ENCODE assay signal across 7 mouse cellular contexts in genomic region chr12:71048117-71048516, GRCm38 (mm10). TPM values are rescaled to one million over a fixed set of nuclear protein-coding genes. Genes with fewer than 3 reads are reported as not detected.
DNase-seq lines count a peak whose midpoint lies in the region; ATAC-seq lines count a peak whose summit lies in the region.

No protein-coding gene starts in this region.

- H3K9me3 ChIP-seq in heart, embryonic 11.5 days (replicated peaks; ENCODE audit: control insufficient read depth, low read length), result no peaks in the 10 kb centered on the region
- no peaks in the 10 kb centered on the region for H3K9me3 ChIP-seq in kidney, embryonic 14.5 days (ENCODE audit: control insufficient read depth, low read length)
- no peaks in the 10 kb centered on the region for H3K9me3 ChIP-seq in limb, embryonic 13.5 days
- H3K9me3 ChIP-seq in midbrain, embryonic 15.5 days, result no peaks in the 10 kb centered on the region

- WGBS in heart, embryonic 11.5 days (ENCODE audit: insufficient replicate concordance), result 51% methylated on average over 7 of the region's 7 CpGs
- 33% methylated on average over 7 of the region's 7 CpGs for WGBS in kidney, embryonic 14.5 days
- 18% methylated on average over 7 of the region's 7 CpGs for WGBS in limb, embryonic 13.5 days
- WGBS in midbrain, embryonic 15.5 days, result 2% methylated on average over 7 of the region's 7 CpGs

- H3K4me2 ChIP-seq in heart, embryonic 11.5 days, result peak overlapping the region; percentile 38
- peak overlapping the region; percentile 36 for H3K4me2 ChIP-seq in kidney, embryonic 14.5 days (replicated peaks; ENCODE audit: low read depth, low read length)
- H3K4me2 ChIP-seq in limb, embryonic 13.5 days (replicated peaks), result peak overlapping the region; percentile 55
- H3K4me2 ChIP-seq in midbrain, embryonic 15.5 days, result peak overlapping the region; percentile 65

- peaks cover 8% of the 10 kb centered on the region for H3K36me3 ChIP-seq in heart, embryonic 11.5 days (ENCODE audit: control insufficient read depth, insufficient read depth, low read length)
- H3K36me3 ChIP-seq in kidney, embryonic 14.5 days (ENCODE audit: control insufficient read depth, insufficient read depth, low read length), result peaks cover 27% of the 10 kb centered on the region
- H3K36me3 ChIP-seq in limb, embryonic 13.5 days, result peaks cover 33% of the 10 kb centered on the region
- H3K36me3 ChIP-seq in midbrain, embryonic 15.5 days (replicated peaks), result peaks cover 7% of the 10 kb centered on the region

- H3K4me1 ChIP-seq in heart, embryonic 11.5 days (ENCODE audit: control insufficient read depth, insufficient read depth, low read length), result peaks cover 12% of the 10 kb centered on the region
- H3K4me1 ChIP-seq in kidney, embryonic 14.5 days (ENCODE audit: control insufficient read depth, insufficient read depth, low read length), result peaks cover 9% of the 10 kb centered on the region
- peaks cover 14% of the 10 kb centered on the region for H3K4me1 ChIP-seq in limb, embryonic 13.5 days
- peaks cover 36% of the 10 kb centered on the region for H3K4me1 ChIP-seq in midbrain, embryonic 15.5 days

- no peak overlapping the region; the same call in 1 of the 2 replicates for H3K27ac ChIP-seq in heart, embryonic 11.5 days (ENCODE audit: low read depth, low read length)
- peak overlapping the region; percentile 80 for H3K27ac ChIP-seq in kidney, embryonic 14.5 days (ENCODE audit: low read depth, low read length)
- peak overlapping the region; percentile 82 for H3K27ac ChIP-seq in limb, embryonic 13.5 days
- peak overlapping the region; percentile 93 for H3K27ac ChIP-seq in midbrain, embryonic 15.5 days

- DNase-seq in adrenal gland, postnatal 4 days (ENCODE audit: low spot score in 2 of 2), result peak; percentile 85 to 92
- DNase-seq in spleen, adult 18-20 months, result peak; percentile 83 to 87

- no peak overlapping the region for H3K4me3 ChIP-seq in heart, embryonic 11.5 days (ENCODE audit: low read depth, low read length)
- H3K4me3 ChIP-seq in kidney, embryonic 14.5 days (ENCODE audit: low read length), result no peak overlapping the region; the same call in 1 of the 2 replicates
- peak overlapping the region; percentile 25 for H3K4me3 ChIP-seq in limb, embryonic 13.5 days
- peak overlapping the region; percentile 49 for H3K4me3 ChIP-seq in midbrain, embryonic 15.5 days

- H3K9ac ChIP-seq in heart, embryonic 11.5 days (ENCODE audit: low read depth, low read length), result no peak overlapping the region
- H3K9ac ChIP-seq in kidney, embryonic 14.5 days (ENCODE audit: low read depth, low read length), result peak overlapping the region; percentile 42; the same call in 1 of the 2 replicates
- H3K9ac ChIP-seq in limb, embryonic 13.5 days, result no peak overlapping the region
- H3K9ac ChIP-seq in midbrain, embryonic 15.5 days, result peak overlapping the region; percentile 59

- no peaks in the 10 kb centered on the region for H3K27me3 ChIP-seq in heart, embryonic 11.5 days (ENCODE audit: control insufficient read depth, insufficient read depth, low read length)
- H3K27me3 ChIP-seq in kidney, embryonic 14.5 days (ENCODE audit: control insufficient read depth, insufficient read depth, low read length), result no peaks in the 10 kb centered on the region
- no peaks in the 10 kb centered on the region for H3K27me3 ChIP-seq in limb, embryonic 13.5 days
- no peaks in the 10 kb centered on the region for H3K27me3 ChIP-seq in midbrain, embryonic 15.5 days (replicated peaks)

- peak; percentile 76 for ATAC-seq in erythroblast, adult 5-6 weeks (replicated peaks; ENCODE audit: low FRiP score, poor library complexity, severe bottlenecking)
- 0 out of 2 replicates have a peak, but pooled peaks have one; percentile 35 for ATAC-seq in heart, embryonic 11.5 days (replicated peaks; ENCODE audit: insufficient number of reproducible peaks, low FRiP score, low TSS enrichment)
- peak; percentile 86 for ATAC-seq in kidney, embryonic 14.5 days (ENCODE audit: low FRiP score, low TSS enrichment)
- ATAC-seq in limb, embryonic 13.5 days (ENCODE audit: low FRiP score, low read depth), result peak; percentile 87
- ATAC-seq in midbrain, embryonic 15.5 days (replicated peaks), result peak; percentile 93

RNA-seq across cellular contexts. Expression of gene Arid4a, which starts 32.3 kb away (rescaled TPM):
- total RNA-seq in adrenal gland, postnatal 4 days (2021), result 10 to 100 TPM; 28.1 to 29.1 TPM
- 17.9 and 21.3 TPM in 2 replicates for total RNA-seq in erythroblast, adult 5-6 weeks (2015; ENCODE audit: low replicate concordance)
- total RNA-seq in erythroblast, adult 5-6 weeks (2017; ENCODE audit: low replicate concordance), result 41.5 and 57.6 TPM in 2 replicates
- 27.1 and 28.8 TPM in 2 replicates for polyA plus RNA-seq in heart, embryonic 11.5 days (2014; fragmentation: Nextera tagmentation; extraction: Ambion mirVana)
- 24.2 and 37.7 TPM in 2 replicates for polyA plus RNA-seq in kidney, embryonic 14.5 days (2014; fragmentation: Nextera tagmentation; extraction: Ambion mirVana)
- polyA plus RNA-seq in limb, embryonic 13.5 days (2015; fragmentation: Nextera tagmentation; extraction: Ambion mirVana), result 42.9 and 43.5 TPM in 2 replicates
- polyA plus RNA-seq in midbrain, embryonic 15.5 days (2015; fragmentation: Nextera tagmentation; extraction: Ambion mirVana), result 43.9 and 45.3 TPM in 2 replicates

Comparison
In these comparisons a context has a peak if more than half of its experiments do, and no peak if none do; other contexts are left out.
1. ATAC-seq: peak in every context shown above with its lines; median percentile 93 in midbrain, embryonic 15.5 days; 87 in limb, embryonic 13.5 days; 86 in kidney, embryonic 14.5 days; 76 in erythroblast, adult 5-6 weeks; 35 in heart, embryonic 11.5 days.
2. H3K4me3 ChIP-seq: peak in limb, embryonic 13.5 days (single experiment) and midbrain, embryonic 15.5 days (single experiment); none in heart, embryonic 11.5 days (single experiment) and kidney, embryonic 14.5 days (single experiment).
3. H3K9ac ChIP-seq: peak in kidney, embryonic 14.5 days (single experiment) and midbrain, embryonic 15.5 days (single experiment); none in heart, embryonic 11.5 days (single experiment) and limb, embryonic 13.5 days (single experiment).
4. Peak in every context shown above with its lines, with median percentiles within 50 percentile points of each other: H3K4me2 ChIP-seq.